Mouse (Mus musculus) midbrain, embryonic 10.5 days (tissue): Measurements from ENCODE around the gene Cnot1. TPM values are rescaled to one million over a fixed set of nuclear protein-coding genes. Genes with fewer than 3 reads are reported as not detected.

Experiments used
- DNase-seq: peaks from one replicate; pipeline ENCODE4 v3.0.0-alpha.2; 2017; ENCODE audit warnings: low spot score
- H3K27ac ChIP-seq: fragments of 300-500 bp; sonication (generic); replicated peaks from 2 replicates; pipeline ENCODE4 v1.5.1; 2016; ENCODE audit warnings: mild to moderate bottlenecking
- H3K27me3 ChIP-seq: fragments of 300-500 bp; sonication (generic); 2 replicates; pipeline ENCODE4 v1.6.1; 2016; ENCODE audit warnings: low read depth, mild to moderate bottlenecking; ENCODE audit not compliant: poor library complexity, severe bottlenecking
- H3K36me3 ChIP-seq: fragments of 300-500 bp; sonication (generic); 2 replicates; pipeline ENCODE4 v1.6.1; 2016; ENCODE audit warnings: mild to moderate bottlenecking, moderate library complexity
- H3K4me1 ChIP-seq: fragments of 300-500 bp; sonication (generic); 2 replicates; pipeline ENCODE4 v1.6.1; 2016
- H3K4me3 ChIP-seq: fragments of 300-500 bp; sonication (generic); 2 replicates; pipeline ENCODE4 v1.5.1; 2016; ENCODE audit warnings: mild to moderate bottlenecking, moderate library complexity
- H3K9me3 ChIP-seq: fragments of 300-500 bp; sonication (generic); replicated peaks from 2 replicates; pipeline ENCODE4 v1.6.1; 2016; ENCODE audit warnings: mild to moderate bottlenecking
- WGBS: fragments of 180-500 bp; shearing (Covaris S2); methylation state at CpG from one replicate; pipeline ENCODE4 v1.1.7; 2016; 5-methylcytosine and 5-hydroxymethylcytosine counted together
- microRNA-seq: library from miRNA; unstranded; fragments of <30 nt; microRNA quantifications from one replicate; pipeline ENCODE4, GENCODE M21; 2017
- polyA plus RNA-seq: library from polyadenylated mRNA; unstranded; fragments of >200 nt; fragmentation: Nextera tagmentation; extraction: Ambion mirVana; gene quantifications from 2 replicates; pipeline ENCODE4 v1.2.1, GENCODE M21; 2016

Cnot1 gene
- polyA plus RNA-seq, 1 experiment from 2014 or later, result 93.7 TPM

DNA sequence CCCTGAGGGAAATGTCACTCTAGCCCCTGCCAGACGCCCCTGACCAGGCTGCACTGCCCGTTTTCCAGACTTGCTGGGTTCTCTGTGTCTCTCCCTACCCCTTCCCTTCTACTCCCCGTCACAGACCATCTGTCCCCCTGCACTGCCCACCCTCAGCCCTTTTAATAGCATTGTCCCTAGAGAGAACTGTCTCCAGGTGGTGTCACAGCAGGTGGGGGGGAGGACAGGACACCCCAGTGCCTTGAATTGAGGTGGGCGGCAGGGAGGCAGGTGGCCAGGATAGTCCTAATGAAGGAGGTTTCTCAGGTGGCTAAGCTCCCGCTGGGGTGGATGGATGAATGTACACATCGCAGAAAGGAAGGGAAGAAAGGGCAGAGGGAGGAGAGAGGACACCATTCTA lies 112.6 kb downstream of the Cnot1 start:
- Histone ChIP-seq H3K36me3 (no peaks in the 10 kb centered on the region), H3K4me3 (no peak overlapping the region), H3K9me3 (no peaks in the 10 kb centered on the region), H3K4me1 (peaks cover 21% of the 10 kb centered on the region), H3K27ac (0 out of 2 replicates have a peak overlapping the region, but pooled peaks have one; percentile 1), H3K27me3 (peaks cover 50% of the 10 kb centered on the region)
- 7% methylated on average over 6 of the region's 6 CpGs for WGBS
- no peak for DNase-seq

DNA sequence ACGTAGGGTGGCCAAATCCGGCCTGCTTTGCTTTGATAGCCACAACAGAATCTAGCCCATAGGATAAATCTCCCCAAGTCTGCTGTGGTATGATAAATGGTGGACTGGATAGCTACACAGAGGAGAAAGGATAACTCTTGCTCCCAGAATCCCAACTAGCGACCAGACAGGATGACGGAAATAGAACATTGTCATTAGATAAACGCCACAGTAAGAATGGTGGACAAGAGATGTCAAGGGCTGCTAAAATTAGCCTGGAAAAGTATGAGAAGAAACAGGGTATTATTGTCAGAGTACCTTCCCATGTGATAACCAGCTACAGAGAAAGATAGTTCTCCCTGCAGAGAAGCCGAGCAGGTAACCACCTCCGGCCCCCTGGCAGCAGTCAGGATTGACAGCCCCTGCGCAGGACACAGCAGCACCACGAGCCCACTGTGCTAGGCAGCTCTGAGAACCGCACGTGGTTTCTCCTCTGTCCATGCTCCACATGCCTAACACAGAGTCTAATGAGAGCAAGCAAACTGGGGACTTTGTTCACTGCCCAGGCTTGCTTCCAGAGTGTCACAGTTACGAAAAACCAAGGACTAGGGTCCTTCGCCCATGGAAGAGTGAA lies 116.2 kb downstream of the Cnot1 start:
- WGBS, result 88% methylated on average over 13 of the region's 13 CpGs
- H3K27ac ChIP-seq, result no peak overlapping the region
- H3K4me3 ChIP-seq, result no peak overlapping the region
- peaks cover 31% of the 10 kb centered on the region for H3K27me3 ChIP-seq
- peaks cover 14% of the 10 kb centered on the region for H3K4me1 ChIP-seq
- DNase-seq, result no peak
- H3K36me3 ChIP-seq, result no peaks in the 10 kb centered on the region
- no peaks in the 10 kb centered on the region for H3K9me3 ChIP-seq

DNA sequence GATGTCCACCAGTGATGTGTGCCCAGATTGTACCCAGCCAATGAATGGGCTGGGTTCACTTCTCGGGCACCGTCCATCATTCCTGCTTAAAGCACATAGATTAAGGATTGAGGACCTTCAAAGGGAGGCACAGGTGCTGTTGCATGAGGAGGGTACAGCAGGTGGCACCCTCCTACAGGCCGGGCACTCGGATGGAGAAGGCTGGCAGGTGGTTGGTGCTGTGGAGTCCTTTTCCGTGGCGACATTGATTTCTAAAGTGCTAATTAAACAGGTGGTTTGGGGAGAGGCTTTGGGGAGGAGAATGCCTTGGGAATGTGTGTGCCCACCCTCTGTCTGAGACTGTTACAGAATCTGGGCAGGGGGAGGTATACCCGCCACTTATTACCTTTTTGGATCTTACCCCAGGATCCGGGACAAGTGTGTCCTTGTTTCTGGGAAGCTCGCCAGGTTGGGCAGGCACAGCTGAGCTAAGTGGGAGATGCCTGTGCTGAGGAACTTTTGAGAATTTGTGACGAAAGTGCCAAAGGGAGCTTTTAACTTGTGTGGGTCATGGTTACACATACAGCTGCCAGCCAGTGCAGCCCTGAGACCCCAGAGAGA lies 119.1 kb downstream of the Cnot1 start:
- Histone ChIP-seq H3K27me3 (peaks cover 3% of the 10 kb centered on the region), H3K4me3 (no peak overlapping the region), H3K9me3 (no peaks in the 10 kb centered on the region), H3K36me3 (no peaks in the 10 kb centered on the region), H3K27ac (no peak overlapping the region), H3K4me1 (no peaks in the 10 kb centered on the region)
- 90% methylated on average over 10 of the region's 10 CpGs for WGBS
- DNase-seq, result no peak

DNA sequence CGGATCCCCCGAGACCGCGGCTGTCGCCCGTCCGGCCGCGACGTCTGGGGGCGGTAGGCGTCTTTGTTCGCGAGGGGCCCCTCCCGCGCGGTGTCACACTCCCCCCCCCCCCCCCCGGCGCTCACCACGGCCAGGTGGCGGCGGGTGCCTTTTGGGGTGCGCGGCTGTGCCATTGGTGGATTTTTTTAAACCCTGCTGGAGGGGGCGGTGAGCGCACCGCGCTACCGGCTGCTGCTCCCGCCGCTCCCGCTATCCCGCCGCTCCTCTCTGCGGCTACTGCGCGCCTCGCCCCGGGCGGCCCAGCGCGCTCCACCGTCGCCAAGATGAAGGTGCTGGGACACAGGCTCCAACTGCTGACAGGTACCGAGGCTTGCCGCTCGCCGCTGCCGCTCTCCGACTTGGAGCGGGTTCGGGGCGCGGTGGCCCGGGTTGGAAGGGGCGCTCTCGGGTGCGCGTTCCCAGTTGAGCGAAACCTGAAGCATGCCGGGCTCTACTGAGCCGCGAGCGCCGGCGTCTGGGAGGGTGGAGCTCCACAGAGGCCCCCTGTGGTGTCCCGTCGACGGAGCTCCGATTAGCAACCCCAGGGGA lies 129.1 kb downstream of the Cnot1 start:
- Histone ChIP-seq H3K36me3 (no peaks in the 10 kb centered on the region), H3K27me3 (peaks cover 85% of the 10 kb centered on the region), H3K4me3 (peak overlapping the region; percentile 69), H3K9me3 (no peaks in the 10 kb centered on the region), H3K27ac (peak overlapping the region; percentile 71), H3K4me1 (peaks cover 18% of the 10 kb centered on the region)
- WGBS, result under 1% methylated on average over 66 of the region's 70 CpGs
- peak; percentile 45 for DNase-seq

DNA sequence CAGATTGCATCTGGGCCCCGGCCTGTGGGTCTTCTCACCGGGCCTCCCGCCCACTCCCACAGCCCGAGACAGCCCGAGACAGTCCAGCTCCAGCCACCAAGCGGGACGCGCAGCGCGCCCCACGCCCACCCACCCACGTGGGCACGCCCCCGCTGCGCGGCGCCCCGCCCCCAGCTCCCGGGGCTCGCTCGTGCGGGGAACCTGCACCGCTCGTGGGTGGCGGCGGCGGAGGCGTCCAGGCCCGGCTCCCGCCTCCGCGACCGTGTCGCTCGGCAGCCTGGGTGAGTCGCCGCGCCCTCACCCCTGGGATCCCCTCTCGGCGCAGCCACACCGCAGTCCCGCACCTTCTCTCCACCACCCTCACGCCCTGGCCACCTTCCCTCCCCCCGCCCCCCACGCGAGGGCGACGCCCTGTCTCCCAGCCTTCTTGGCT lies 129.7 kb downstream of the Cnot1 start:
- peak overlapping the region; percentile 71 for H3K27ac ChIP-seq
- under 1% methylated on average over 45 of the region's 48 CpGs for WGBS
- peaks cover 18% of the 10 kb centered on the region for H3K4me1 ChIP-seq
- peaks cover 90% of the 10 kb centered on the region for H3K27me3 ChIP-seq
- H3K4me3 ChIP-seq, result peak overlapping the region; percentile 69
- DNase-seq, result peak; percentile 22
- H3K36me3 ChIP-seq, result no peaks in the 10 kb centered on the region
- H3K9me3 ChIP-seq, result no peaks in the 10 kb centered on the region

DNA sequence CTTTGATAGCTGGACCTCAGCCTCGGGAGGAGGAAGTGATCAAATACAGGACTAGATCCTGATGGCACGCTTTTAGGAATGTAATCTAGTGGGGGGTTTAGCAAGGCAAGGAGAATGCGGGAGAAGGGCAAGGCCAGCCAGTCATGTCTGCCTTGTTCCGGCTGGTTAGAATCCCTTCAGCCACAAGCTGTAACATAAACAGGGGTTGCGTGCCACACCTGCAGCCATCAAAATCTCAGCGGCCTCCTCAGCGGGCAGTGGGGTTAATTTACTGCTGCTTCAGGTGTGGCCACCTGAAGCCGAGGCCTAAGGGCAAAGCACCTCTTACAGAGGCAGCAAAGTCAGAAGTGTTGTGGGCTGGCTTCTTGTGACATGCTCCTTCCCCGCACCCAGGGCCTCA lies 130.6 kb downstream of the Cnot1 start, which contains the start of gene Ndrg4:
Gene Ndrg4, plus strand, starts transcription at position 350 of the 400 bp plus-strand sequence.
- DNase-seq, result no peak
- 49% methylated on average over 9 of the region's 9 CpGs for WGBS
- Histone ChIP-seq H3K27me3 (peaks cover 93% of the 10 kb centered on the region), H3K27ac (peak within 1 kb of the TSS; percentile 71), H3K4me1 (peaks cover 18% of the 10 kb centered on the region), H3K36me3 (no peaks in the 10 kb centered on the region), H3K9me3 (no peaks in the 10 kb centered on the region), H3K4me3 (peak within 1 kb of the TSS; percentile 69)

DNA sequence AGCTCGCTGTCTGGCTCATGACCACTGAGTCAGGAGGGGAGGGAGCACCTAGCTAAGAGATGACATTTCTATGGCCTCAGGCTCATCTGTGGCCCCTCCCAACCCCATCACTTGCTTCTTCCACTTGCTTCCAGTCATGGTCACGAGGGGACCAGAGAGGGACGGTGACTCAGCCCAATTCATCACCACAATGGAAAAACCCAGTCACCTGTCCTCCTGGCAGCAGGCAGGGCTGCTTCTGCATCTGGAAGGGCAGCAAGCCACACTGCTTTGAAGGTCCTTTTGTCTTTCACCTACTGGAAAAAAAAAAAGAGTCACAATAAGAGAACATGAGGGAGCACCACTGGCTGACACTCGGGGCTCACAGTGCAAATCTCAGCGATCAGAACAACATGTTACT lies 134.5 kb downstream of the Cnot1 start:
- Histone ChIP-seq H3K9me3 (no peaks in the 10 kb centered on the region), H3K4me1 (peaks cover 7% of the 10 kb centered on the region), H3K4me3 (no peak overlapping the region), H3K27me3 (peaks cover 55% of the 10 kb centered on the region), H3K27ac (no peak overlapping the region), H3K36me3 (no peaks in the 10 kb centered on the region)
- DNase-seq, result no peak
- WGBS, result 83% methylated on average over 5 of the region's 5 CpGs

DNA sequence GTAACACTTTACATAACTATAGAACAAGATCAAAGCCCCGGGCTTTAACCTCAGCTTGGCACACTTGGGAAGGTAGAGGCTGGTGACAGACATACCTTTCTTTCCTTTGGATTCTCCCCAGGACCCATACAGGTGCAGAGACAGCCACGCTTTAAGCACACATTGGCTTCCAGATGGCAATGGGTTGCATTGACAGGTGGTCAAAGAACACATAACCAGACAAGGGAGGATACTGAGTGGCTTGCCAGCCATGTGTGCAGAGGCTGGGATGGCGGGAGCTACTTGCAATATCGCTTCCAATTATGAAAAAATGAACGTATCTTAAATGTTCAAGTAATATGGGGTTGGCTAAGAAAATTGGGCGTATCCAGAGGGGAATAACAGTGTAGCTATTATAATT lies 135.4 kb downstream of the Cnot1 start:
- Histone ChIP-seq H3K9me3 (0 out of 2 replicates have a peak, but pooled peaks cover under 1% of the 10 kb centered on the region), H3K4me3 (no peak overlapping the region), H3K36me3 (no peaks in the 10 kb centered on the region), H3K4me1 (no peaks in the 10 kb centered on the region), H3K27me3 (peaks cover 45% of the 10 kb centered on the region), H3K27ac (no peak overlapping the region)
- no peak for DNase-seq
- 89% methylated on average over 6 of the region's 6 CpGs for WGBS

DNA sequence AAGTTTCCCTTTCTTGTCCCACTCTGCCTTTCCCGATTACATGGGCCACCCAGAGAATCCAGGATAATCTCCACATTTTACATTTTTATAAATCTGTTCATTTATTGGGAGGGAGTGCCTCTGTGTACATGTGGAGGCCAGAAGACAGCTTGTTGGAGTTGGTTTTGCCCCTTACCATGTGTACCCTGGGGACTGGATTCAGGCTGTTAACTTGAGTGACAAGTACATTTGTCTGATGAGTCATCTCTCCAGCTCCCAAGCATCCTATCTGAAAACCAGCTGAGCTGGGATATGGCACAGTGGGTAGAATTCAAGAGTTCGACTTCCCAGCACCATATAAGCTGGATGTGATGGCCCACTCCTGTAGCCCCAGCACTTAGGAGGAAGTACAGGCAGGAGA lies 137.3 kb downstream of the Cnot1 start:
- Histone ChIP-seq H3K9me3 (0 out of 2 replicates have a peak, but pooled peaks cover 6% of the 10 kb centered on the region), H3K4me3 (no peak overlapping the region), H3K36me3 (no peaks in the 10 kb centered on the region), H3K27me3 (peaks cover 26% of the 10 kb centered on the region), H3K4me1 (no peaks in the 10 kb centered on the region), H3K27ac (no peak overlapping the region)
- DNase-seq, result no peak
- 86% methylated on average over 2 of the region's 2 CpGs for WGBS

Small RNA genes within 50 kb of the gene (microRNA-seq; reads per million reads assigned to microRNA genes)
- gene Mir7073, result 0.90 reads per million

Other genes with a start within 250 kb of the Cnot1 start
- not detected in 2 replicates for gene Prss54, start 231.1 kb downstream of the Cnot1 start, polyA plus RNA-seq
- gene Gins3, start 174.0 kb downstream of the Cnot1 start, polyA plus RNA-seq, result 31.2 and 31.7 TPM in 2 replicates
- gene Ndrg4, start 130.5 kb downstream of the Cnot1 start, polyA plus RNA-seq, result 27.4 and 43.9 TPM in 2 replicates
- gene Setd6, start 91.6 kb downstream of the Cnot1 start, polyA plus RNA-seq, result 25.0 and 28.7 TPM in 2 replicates
- gene Sap18b, start 17.9 kb upstream of the Cnot1 start, polyA plus RNA-seq, result 353 and 394 TPM in 2 replicates
- 16.5 and 18.8 TPM in 2 replicates for gene Slc38a7, start 46.1 kb upstream of the Cnot1 start, polyA plus RNA-seq
- gene Got2, start 81.1 kb upstream of the Cnot1 start, polyA plus RNA-seq, result 188 and 192 TPM in 2 replicates